Mouse (Mus musculus) E14TG2a.4 (cell line): ENCODE data around the gene Pmm2.

ENCODE experiments used
- CTCF ChIP-seq: conservative IDR thresholded peaks from 2 replicates; pipeline ENCODE4 v1.5.1; 2014; ENCODE audit warnings: low read length
- NANOG ChIP-seq: IDR thresholded peaks from 2 replicates; pipeline ENCODE4 v1.6.1; 2014; ENCODE audit warnings: borderline replicate concordance, low read length, mixed read lengths

DNA sequence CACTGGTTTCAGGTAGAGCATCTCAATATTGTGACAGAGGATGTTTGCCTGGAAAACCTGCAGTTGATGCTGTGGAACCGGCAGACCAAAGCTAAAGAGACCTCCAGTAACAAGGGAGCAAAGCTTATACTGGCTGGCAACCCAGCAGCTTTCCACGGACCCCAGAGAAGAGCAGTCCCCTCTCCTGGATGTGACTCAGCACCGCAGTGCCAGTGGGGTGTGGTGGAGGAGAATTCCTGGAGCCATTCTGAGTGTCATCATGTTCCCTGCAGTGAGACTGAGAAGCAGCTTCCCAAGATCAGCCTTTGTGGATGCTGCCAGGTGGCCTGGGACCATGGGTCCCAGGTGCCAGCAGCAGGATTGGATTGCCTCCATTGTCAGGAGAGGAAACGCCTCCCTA, 24.4 kb upstream of the Pmm2 start:
- no peak for TF ChIP-seq CTCF
- no peak for TF ChIP-seq NANOG
